In genomic region chr4:129782857-129783331, GRCm38 (mm10) we compare ENCODE assay signal across 8 mouse cellular contexts. TPM values are rescaled to one million over a fixed set of nuclear protein-coding genes. Genes with fewer than 3 reads are reported as not detected.
DNase-seq lines count a peak whose midpoint lies in the region; ATAC-seq and TF ChIP-seq lines count a peak whose summit lies in the region.

No protein-coding gene starts in this region.

- TF ChIP-seq CTCF in liver, postnatal 0 days (IDR thresholded peaks at IDR 0.05; ENCODE audit: low read depth), result no peak

- WGBS in forebrain, embryonic 10.5 days, result 37% methylated on average over 3 of the region's 3 CpGs
- WGBS in forebrain, embryonic 11.5 days, result 45% methylated on average over 3 of the region's 3 CpGs
- 52% methylated on average over 3 of the region's 3 CpGs for WGBS in liver, postnatal 0 days (ENCODE audit: insufficient replicate concordance)

- no peak for ATAC-seq in forebrain, embryonic 11.5 days (replicated peaks; ENCODE audit: low FRiP score)
- ATAC-seq in liver, postnatal 0 days, result no peak

- H3K9me3 ChIP-seq in forebrain, embryonic 10.5 days, result no peaks in the 10 kb centered on the region
- H3K9me3 ChIP-seq in forebrain, embryonic 11.5 days (ENCODE audit: control insufficient read depth, low read length), result no peaks in the 10 kb centered on the region
- H3K9me3 ChIP-seq in liver, postnatal 0 days (ENCODE audit: low read length), result no peaks in the 10 kb centered on the region

- TF ChIP-seq EP300 in liver, postnatal 0 days (IDR thresholded peaks at IDR 0.05; ENCODE audit: low read depth), result no peak

- no peak overlapping the region for H3K9ac ChIP-seq in forebrain, embryonic 11.5 days (ENCODE audit: low read length)
- H3K9ac ChIP-seq in liver, postnatal 0 days (replicated peaks), result no peak overlapping the region

- no peaks in the 10 kb centered on the region for H3K27me3 ChIP-seq in forebrain, embryonic 10.5 days (ENCODE audit: poor library complexity, severe bottlenecking)
- H3K27me3 ChIP-seq in forebrain, embryonic 11.5 days (ENCODE audit: control insufficient read depth, insufficient read depth, low read length), result no peaks in the 10 kb centered on the region
- H3K27me3 ChIP-seq in liver, postnatal 0 days (ENCODE audit: insufficient read depth, low read length), result no peaks in the 10 kb centered on the region

- H3K4me2 ChIP-seq in forebrain, embryonic 11.5 days (ENCODE audit: low read depth, low read length, severe bottlenecking), result no peak overlapping the region
- H3K4me2 ChIP-seq in liver, postnatal 0 days (ENCODE audit: low read depth, low read length), result no peak overlapping the region

- H3K36me3 ChIP-seq in forebrain, embryonic 10.5 days (replicated peaks), result no peaks in the 10 kb centered on the region
- H3K36me3 ChIP-seq in forebrain, embryonic 11.5 days (ENCODE audit: control insufficient read depth, insufficient read depth, low read length), result no peaks in the 10 kb centered on the region
- no peaks in the 10 kb centered on the region for H3K36me3 ChIP-seq in liver, postnatal 0 days (replicated peaks; ENCODE audit: insufficient read depth, low read length)

- H3K27ac ChIP-seq in forebrain, embryonic 10.5 days, result peak overlapping the region; percentile 60; the same call in 1 of the 2 replicates
- H3K27ac ChIP-seq in forebrain, embryonic 11.5 days (ENCODE audit: low read depth, low read length), result no peak overlapping the region; the same call in 1 of the 2 replicates
- H3K27ac ChIP-seq in liver, postnatal 0 days (ENCODE audit: low read depth), result peak overlapping the region; percentile 1; the same call in 1 of the 2 replicates

- peaks cover 20% of the 10 kb centered on the region for H3K4me1 ChIP-seq in forebrain, embryonic 10.5 days
- 0 out of 2 replicates have a peak, but pooled peaks cover 1% of the 10 kb centered on the region for H3K4me1 ChIP-seq in forebrain, embryonic 11.5 days (replicated peaks; ENCODE audit: control insufficient read depth, insufficient read depth, low read length)
- H3K4me1 ChIP-seq in liver, postnatal 0 days (ENCODE audit: insufficient read depth), result peaks cover 3% of the 10 kb centered on the region; the same call in 1 of the 2 replicates

- H3K4me3 ChIP-seq in forebrain, embryonic 10.5 days, result no peak overlapping the region
- H3K4me3 ChIP-seq in forebrain, embryonic 11.5 days (ENCODE audit: low read depth, low read length), result no peak overlapping the region
- H3K4me3 ChIP-seq in liver, postnatal 0 days (ENCODE audit: low read depth, low read length), result no peak overlapping the region

- peak; percentile 16 for DNase-seq in forebrain, embryonic 10.5 days (ENCODE audit: extremely low spot score, low spot score)
- no peak for DNase-seq in forebrain, embryonic 11.5 days (ENCODE audit: low spot score)
- DNase-seq in right cerebral cortex, postnatal 4 days, result peak; percentile 18
- no peak for DNase-seq in right cerebral cortex, adult 2 months (ENCODE audit: low spot score in 2 of 2)
- DNase-seq in liver, postnatal 0 days, result no peak
- no peak for DNase-seq in c-Kit-positive CD71-positive TER-119-positive erythroid progenitor cells, embryonic 14.5 days (ENCODE audit: low spot score)
- no peak for DNase-seq in frontal cortex, adult 2 months (ENCODE audit: extremely low spot score in 1 of 2, low spot score in 1 of 2)
- no peak for DNase-seq in left cerebral cortex, adult 18-20 months (ENCODE audit: low spot score in 2 of 2)

RNA-seq across cellular contexts. Expression of gene Ptp4a2, which starts 28.1 kb away (rescaled TPM):
- 317 and 328 TPM in 2 replicates for polyA plus RNA-seq in forebrain, embryonic 10.5 days (2016; fragmentation: Nextera tagmentation; extraction: Ambion mirVana)
- polyA plus RNA-seq in forebrain, embryonic 11.5 days (2014; fragmentation: Nextera tagmentation; extraction: Ambion mirVana), result 355 and 395 TPM in 2 replicates
- polyA plus RNA-seq in liver, postnatal 0 days (2015; fragmentation: Nextera tagmentation; extraction: Ambion mirVana), result 198 and 205 TPM in 2 replicates
- polyA plus RNA-seq in frontal cortex, adult 2 months (2012; rRNA removed), result 77.1 and 82.1 TPM in 2 replicates
- 100 to 1,000 TPM; 137 to 141 TPM for total RNA-seq in left cerebral cortex, adult 18-20 months (2021)

RNA-seq across cellular contexts. Expression of gene Khdrbs1, which starts 40.8 kb away (rescaled TPM):
- polyA plus RNA-seq in forebrain, embryonic 10.5 days (2016; fragmentation: Nextera tagmentation; extraction: Ambion mirVana), result 148 and 151 TPM in 2 replicates
- 183 and 185 TPM in 2 replicates for polyA plus RNA-seq in forebrain, embryonic 11.5 days (2014; fragmentation: Nextera tagmentation; extraction: Ambion mirVana)
- polyA plus RNA-seq in liver, postnatal 0 days (2015; fragmentation: Nextera tagmentation; extraction: Ambion mirVana), result 18.7 and 19.6 TPM in 2 replicates
- polyA plus RNA-seq in frontal cortex, adult 2 months (2012; rRNA removed), result 52.0 and 53.0 TPM in 2 replicates
- 10 to 100 TPM; 92.3 to 98.4 TPM for total RNA-seq in left cerebral cortex, adult 18-20 months (2021)

Comparison
In these comparisons a context has a peak if more than half of its experiments do, and no peak if none do; other contexts are left out.
1. DNase-seq: peak in forebrain, embryonic 10.5 days (single experiment) and right cerebral cortex, postnatal 4 days (single experiment); none in forebrain, embryonic 11.5 days (single experiment), right cerebral cortex, adult 2 months (0 of 2), liver, postnatal 0 days (single experiment), c-Kit-positive CD71-positive TER-119-positive erythroid progenitor cells, embryonic 14.5 days (single experiment), frontal cortex, adult 2 months (0 of 2) and left cerebral cortex, adult 18-20 months (0 of 2).